Mouse (Mus musculus): Measurements from ENCODE around the gene Ndfip2. TPM values are rescaled to one million over a fixed set of nuclear protein-coding genes. Genes with fewer than 3 reads are reported as not detected.

Ndfip2 gene
- polyA plus RNA-seq, 1 experiment = 26.9 TPM

- Histone ChIP-seq H3K36me3 (ENCODE audit: control insufficient read depth, insufficient read depth) (no peaks in the 10 kb centered on the region), H3K79me2 (ENCODE audit: control insufficient read depth, insufficient read depth) (no peaks in the 10 kb centered on the region), H3K4me3 (no peak overlapping the region), H3ac (ENCODE audit: control insufficient read depth, insufficient read length) (no peak overlapping the region), H3K4me2 (ENCODE audit: low read depth) (no peak overlapping the region), H3K27me3 (ENCODE audit: control insufficient read depth, insufficient read depth, insufficient read length) (no peaks in the 10 kb centered on the region)
- TF ChIP-seq TCF12 (IDR thresholded peaks at IDR 0.05; ENCODE audit: insufficient read depth, poor library complexity, severe bottlenecking) (no peak), POLR2A (IDR thresholded peaks at IDR 0.05; ENCODE audit: insufficient read length, low read depth) (no peak), MYOD1 (IDR thresholded peaks at IDR 0.05; ENCODE audit: control insufficient read depth in 1 of 3, insufficient read length in 2 of 3, low read depth in 2 of 3) (no peak), TCF3 (IDR thresholded peaks at IDR 0.05; ENCODE audit: insufficient read length, low read depth) (no peak), MYOG (IDR thresholded peaks at IDR 0.05; ENCODE audit: control insufficient read depth in 1 of 3, insufficient read depth in 1 of 3, insufficient read length in 2 of 3, low read depth in 2 of 3) (no peak), MAX (IDR thresholded peaks at IDR 0.05; ENCODE audit: low read depth) (no peak), E2F4 (IDR thresholded peaks at IDR 0.05; ENCODE audit: insufficient read depth) (no peak), POLR2AphosphoS2 (IDR thresholded peaks at IDR 0.05; ENCODE audit: insufficient read length, low read depth) (no peak), SRF (IDR thresholded peaks at IDR 0.05; ENCODE audit: control insufficient read depth, insufficient read length, low read depth) (no peak), REST (IDR thresholded peaks at IDR 0.05; ENCODE audit: insufficient read depth, insufficient read length) (no peak), USF1 (IDR thresholded peaks at IDR 0.05; ENCODE audit: low read depth) (no peak), CEBPB (IDR thresholded peaks at IDR 0.05; ENCODE audit: insufficient read depth, poor library complexity, severe bottlenecking) (no peak)
Measured at GRCm38 (mm10) chr14:105232421-105232820, 26.0 kb upstream of the Ndfip2 start.

DNA sequence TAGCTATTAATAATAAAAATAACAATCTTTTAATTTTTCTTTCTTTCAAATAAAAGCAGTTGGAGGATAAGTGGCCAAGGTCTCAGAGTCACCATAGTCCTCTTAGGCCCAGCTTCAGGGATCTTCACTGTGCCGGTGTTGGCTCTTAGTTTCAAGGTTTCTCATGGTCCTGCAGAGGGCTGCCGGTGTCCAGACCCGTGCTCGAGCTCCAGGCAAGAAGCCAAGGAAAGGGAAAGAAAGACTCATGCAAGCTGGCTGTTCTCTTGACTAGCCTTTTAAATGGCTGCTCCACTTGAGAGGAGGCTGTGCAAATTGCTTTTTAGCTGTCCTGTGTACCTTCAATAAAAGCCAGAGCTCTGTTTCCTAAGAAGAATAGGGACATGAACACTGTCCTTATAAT lies 21.8 kb upstream of the Ndfip2 start:
- Histone ChIP-seq H3K4me3 (no peak overlapping the region), H3K36me3 (ENCODE audit: control insufficient read depth, insufficient read depth) (no peaks in the 10 kb centered on the region), H3K27me3 (ENCODE audit: control insufficient read depth, insufficient read depth, insufficient read length) (no peaks in the 10 kb centered on the region), H3K4me2 (ENCODE audit: low read depth) (no peak overlapping the region), H3K79me2 (ENCODE audit: control insufficient read depth, insufficient read depth) (no peaks in the 10 kb centered on the region), H3ac (ENCODE audit: control insufficient read depth, insufficient read length) (no peak overlapping the region)
- no peak for TF ChIP-seq MAX (IDR thresholded peaks at IDR 0.05; ENCODE audit: low read depth)
- no peak for TF ChIP-seq MYOD1 (IDR thresholded peaks at IDR 0.05; ENCODE audit: control insufficient read depth in 1 of 3, insufficient read length in 2 of 3, low read depth in 2 of 3)
- no peak for TF ChIP-seq TCF3 (IDR thresholded peaks at IDR 0.05; ENCODE audit: insufficient read length, low read depth)
- TF ChIP-seq POLR2AphosphoS2 (IDR thresholded peaks at IDR 0.05; ENCODE audit: insufficient read length, low read depth) = no peak
- TF ChIP-seq MYOG (IDR thresholded peaks at IDR 0.05; ENCODE audit: control insufficient read depth in 1 of 3, insufficient read depth in 1 of 3, insufficient read length in 2 of 3, low read depth in 2 of 3) = no peak
- no peak for TF ChIP-seq REST (IDR thresholded peaks at IDR 0.05; ENCODE audit: insufficient read depth, insufficient read length)
- no peak for TF ChIP-seq TCF12 (IDR thresholded peaks at IDR 0.05; ENCODE audit: insufficient read depth, poor library complexity, severe bottlenecking)
- TF ChIP-seq USF1 (IDR thresholded peaks at IDR 0.05; ENCODE audit: low read depth) = no peak
- no peak for TF ChIP-seq POLR2A (IDR thresholded peaks at IDR 0.05; ENCODE audit: insufficient read length, low read depth)
- no peak for TF ChIP-seq E2F4 (IDR thresholded peaks at IDR 0.05; ENCODE audit: insufficient read depth)
- no peak for TF ChIP-seq SRF (IDR thresholded peaks at IDR 0.05; ENCODE audit: control insufficient read depth, insufficient read length, low read depth)
- no peak for TF ChIP-seq CEBPB (IDR thresholded peaks at IDR 0.05; ENCODE audit: insufficient read depth, poor library complexity, severe bottlenecking)

- TF ChIP-seq MYOD1 (IDR thresholded peaks at IDR 0.05; ENCODE audit: control insufficient read depth in 1 of 3, insufficient read length in 2 of 3, low read depth in 2 of 3) (no peak), MYOG (IDR thresholded peaks at IDR 0.05; ENCODE audit: control insufficient read depth in 1 of 3, insufficient read depth in 1 of 3, insufficient read length in 2 of 3, low read depth in 2 of 3) (no peak), TCF12 (IDR thresholded peaks at IDR 0.05; ENCODE audit: insufficient read depth, poor library complexity, severe bottlenecking) (no peak), CEBPB (IDR thresholded peaks at IDR 0.05; ENCODE audit: insufficient read depth, poor library complexity, severe bottlenecking) (no peak)
- no peak overlapping the region for H3K4me3 ChIP-seq
- no peak overlapping the region for H3ac ChIP-seq (ENCODE audit: control insufficient read depth, insufficient read length)
- H3K4me2 ChIP-seq (ENCODE audit: low read depth) = no peak overlapping the region
- H3K79me2 ChIP-seq (ENCODE audit: control insufficient read depth, insufficient read depth) = no peaks in the 10 kb centered on the region
- no peaks in the 10 kb centered on the region for H3K27me3 ChIP-seq (ENCODE audit: control insufficient read depth, insufficient read depth, insufficient read length)
- no peaks in the 10 kb centered on the region for H3K36me3 ChIP-seq (ENCODE audit: control insufficient read depth, insufficient read depth)
Measured at GRCm38 (mm10) chr14:105237736-105238135, 20.6 kb upstream of the Ndfip2 start.

DNA sequence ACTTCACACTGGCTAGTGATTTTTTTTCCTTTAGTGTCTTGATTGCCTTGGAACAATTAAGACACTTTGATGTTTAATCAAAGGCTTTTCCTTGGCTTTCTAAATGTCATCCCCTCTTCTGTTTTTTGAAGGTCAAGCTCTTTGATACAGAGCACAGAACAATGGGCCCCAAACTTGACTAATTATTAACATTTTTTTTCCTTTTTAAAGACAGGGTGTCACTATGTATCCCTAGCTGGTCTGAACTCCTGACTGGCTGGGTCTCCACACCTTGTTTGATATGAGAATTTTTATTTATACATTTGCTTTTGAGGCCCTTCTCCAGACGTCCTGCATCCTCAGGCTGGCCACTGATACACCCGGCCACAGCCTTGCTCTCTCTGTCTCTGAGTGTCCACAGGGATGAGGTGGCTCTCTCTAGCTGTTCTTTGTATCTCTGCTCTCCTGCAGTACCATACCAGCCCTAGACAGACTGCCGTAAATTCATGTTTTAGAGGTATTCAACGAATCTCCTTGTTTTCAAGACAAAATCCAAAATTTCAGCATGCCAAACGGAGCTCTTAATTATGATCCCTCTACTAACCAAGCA lies 19.8 kb upstream of the Ndfip2 start:
- H3K27me3 ChIP-seq (ENCODE audit: control insufficient read depth, insufficient read depth, insufficient read length) = no peaks in the 10 kb centered on the region
- no peaks in the 10 kb centered on the region for H3K36me3 ChIP-seq (ENCODE audit: control insufficient read depth, insufficient read depth)
- TF ChIP-seq POLR2A (IDR thresholded peaks at IDR 0.05; ENCODE audit: insufficient read length, low read depth) (no peak), SRF (IDR thresholded peaks at IDR 0.05; ENCODE audit: control insufficient read depth, insufficient read length, low read depth) (no peak), MAX (IDR thresholded peaks at IDR 0.05; ENCODE audit: low read depth) (no peak), POLR2AphosphoS2 (IDR thresholded peaks at IDR 0.05; ENCODE audit: insufficient read length, low read depth) (no peak), MYOG (IDR thresholded peaks at IDR 0.05; ENCODE audit: control insufficient read depth in 1 of 3, insufficient read depth in 1 of 3, insufficient read length in 2 of 3, low read depth in 2 of 3) (no peak), TCF12 (IDR thresholded peaks at IDR 0.05; ENCODE audit: insufficient read depth, poor library complexity, severe bottlenecking) (no peak)
- H3K79me2 ChIP-seq (ENCODE audit: control insufficient read depth, insufficient read depth) = no peaks in the 10 kb centered on the region
- H3ac ChIP-seq (ENCODE audit: control insufficient read depth, insufficient read length) = no peak overlapping the region
- no peak overlapping the region for H3K4me3 ChIP-seq
- no peak overlapping the region for H3K4me2 ChIP-seq (ENCODE audit: low read depth)

DNA sequence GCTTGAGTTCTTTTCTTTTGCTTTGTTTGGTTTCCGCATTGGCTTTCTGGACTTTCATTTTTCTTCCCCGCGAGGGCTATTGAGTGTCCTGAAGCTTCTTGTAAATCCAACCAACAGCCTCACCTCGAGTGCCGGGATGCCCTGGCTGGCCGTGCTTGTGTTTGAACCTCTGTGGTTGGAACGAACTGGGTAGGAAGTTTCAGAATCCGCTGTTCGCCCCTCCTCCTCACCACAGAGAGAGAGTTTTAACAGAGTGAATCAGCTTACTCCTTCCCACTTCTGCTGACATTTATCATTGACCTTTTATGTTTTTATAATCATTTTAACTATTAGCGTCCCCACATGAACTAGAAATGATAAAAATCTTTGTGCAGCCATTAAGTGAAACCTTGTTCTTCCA lies 18.3 kb upstream of the Ndfip2 start:
- Histone ChIP-seq H3K4me2 (ENCODE audit: low read depth) (no peak overlapping the region), H3ac (ENCODE audit: control insufficient read depth, insufficient read length) (no peak overlapping the region), H3K79me2 (ENCODE audit: control insufficient read depth, insufficient read depth) (no peaks in the 10 kb centered on the region), H3K36me3 (ENCODE audit: control insufficient read depth, insufficient read depth) (no peaks in the 10 kb centered on the region), H3K27me3 (ENCODE audit: control insufficient read depth, insufficient read depth, insufficient read length) (no peaks in the 10 kb centered on the region), H3K4me3 (no peak overlapping the region)
- TF ChIP-seq MYOG (IDR thresholded peaks at IDR 0.05; ENCODE audit: control insufficient read depth in 1 of 3, insufficient read depth in 1 of 3, insufficient read length in 2 of 3, low read depth in 2 of 3) (no peak), SRF (IDR thresholded peaks at IDR 0.05; ENCODE audit: control insufficient read depth, insufficient read length, low read depth) (no peak), TCF3 (IDR thresholded peaks at IDR 0.05; ENCODE audit: insufficient read length, low read depth) (no peak), REST (IDR thresholded peaks at IDR 0.05; ENCODE audit: insufficient read depth, insufficient read length) (no peak), MAX (IDR thresholded peaks at IDR 0.05; ENCODE audit: low read depth) (no peak), E2F4 (IDR thresholded peaks at IDR 0.05; ENCODE audit: insufficient read depth) (no peak), CEBPB (IDR thresholded peaks at IDR 0.05; ENCODE audit: insufficient read depth, poor library complexity, severe bottlenecking) (no peak), MYOD1 (IDR thresholded peaks at IDR 0.05; ENCODE audit: control insufficient read depth in 1 of 3, insufficient read length in 2 of 3, low read depth in 2 of 3) (no peak), USF1 (IDR thresholded peaks at IDR 0.05; ENCODE audit: low read depth) (no peak), POLR2AphosphoS2 (IDR thresholded peaks at IDR 0.05; ENCODE audit: insufficient read length, low read depth) (no peak), POLR2A (IDR thresholded peaks at IDR 0.05; ENCODE audit: insufficient read length, low read depth) (no peak), TCF12 (IDR thresholded peaks at IDR 0.05; ENCODE audit: insufficient read depth, poor library complexity, severe bottlenecking) (no peak)

Measured in myocyte (in vitro differentiated cells).